Mouse (Mus musculus) neutrophil, adult 5-6 weeks (primary cell): ENCODE results near the gene Kcnh8. TPM values are rescaled to one million over a fixed set of nuclear protein-coding genes. Genes with fewer than 3 reads are reported as not detected.

Experiments
- ATAC-seq: fragments of 151-379, 151-347 bp; 2 replicates; pipeline ENCODE4 v1.8.0; 2017; ENCODE audit warnings: mild to moderate bottlenecking, moderate TSS enrichment; ENCODE audit not compliant: insufficient number of reproducible peaks, poor library complexity, low FRiP score, severe bottlenecking; ENCODE audit errors: extremely low read depth
- total RNA-seq: library from RNA; stranded (forward); fragments of 200-1000 nt; gene quantifications from 2 replicates; pipeline ENCODE4 v1.2.3, GENCODE M21; 2017

Gene Kcnh8
- total RNA-seq, 1 experiment from 2014 or later = not detected

DNA sequence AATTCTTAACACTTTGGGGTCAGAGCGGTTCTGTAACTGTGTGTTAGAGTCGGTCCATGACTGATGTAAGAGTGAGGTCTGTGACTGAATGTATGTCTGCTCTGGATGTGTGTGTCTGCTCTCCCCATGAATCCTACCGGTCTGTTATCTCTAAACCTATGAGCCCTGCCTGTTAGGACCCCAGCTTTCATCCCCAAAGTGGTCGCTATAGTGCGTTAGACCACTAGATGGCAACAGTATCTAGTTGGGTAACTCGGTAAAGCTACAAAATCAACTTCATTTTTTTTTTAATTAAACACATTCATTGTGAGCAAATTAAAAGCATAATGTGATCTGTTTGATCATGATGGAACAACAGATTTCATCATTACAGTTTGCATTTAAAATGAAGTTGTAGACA is 202.0 kb downstream of the Kcnh8 start:
- no peak for ATAC-seq

DNA sequence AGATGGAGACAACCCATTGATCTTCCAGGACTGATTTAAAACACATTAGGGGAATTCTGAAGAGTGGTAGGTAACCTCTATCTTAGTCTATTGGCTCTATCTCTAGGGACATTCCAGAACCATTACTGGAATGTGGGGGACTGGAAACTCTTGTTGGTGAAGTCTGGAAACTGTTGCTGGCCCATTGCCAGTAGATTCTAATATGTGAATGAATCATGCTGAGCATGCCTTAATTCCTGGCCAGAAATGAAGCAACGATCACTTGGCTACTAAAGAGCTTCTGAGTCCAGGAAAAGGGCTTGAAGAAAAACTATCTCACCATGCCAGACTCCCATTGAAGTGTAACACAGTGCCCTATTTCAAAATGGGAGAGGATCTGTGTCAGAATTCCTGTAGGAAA is 208.3 kb downstream of the Kcnh8 start:
- no peak for ATAC-seq

DNA sequence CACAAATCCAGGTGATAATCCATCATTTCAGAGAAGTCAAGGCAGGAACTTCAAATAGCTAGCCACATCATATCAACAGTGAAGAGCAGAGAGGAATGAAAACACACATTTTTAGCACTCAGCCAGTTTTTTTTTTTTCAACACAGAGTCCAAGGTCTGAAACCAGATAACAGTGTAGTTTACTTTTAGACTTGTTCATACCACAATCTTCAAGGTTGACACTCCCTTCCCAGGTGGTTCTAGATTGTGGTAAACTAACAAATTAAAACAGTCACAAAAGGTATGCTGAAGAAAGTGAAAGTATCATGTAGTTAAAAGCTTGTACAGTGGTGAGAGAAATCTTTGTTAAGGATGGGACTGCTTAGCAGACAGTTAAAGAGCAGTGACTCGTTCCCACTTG is 216.5 kb downstream of the Kcnh8 start:
- no peak for ATAC-seq

DNA sequence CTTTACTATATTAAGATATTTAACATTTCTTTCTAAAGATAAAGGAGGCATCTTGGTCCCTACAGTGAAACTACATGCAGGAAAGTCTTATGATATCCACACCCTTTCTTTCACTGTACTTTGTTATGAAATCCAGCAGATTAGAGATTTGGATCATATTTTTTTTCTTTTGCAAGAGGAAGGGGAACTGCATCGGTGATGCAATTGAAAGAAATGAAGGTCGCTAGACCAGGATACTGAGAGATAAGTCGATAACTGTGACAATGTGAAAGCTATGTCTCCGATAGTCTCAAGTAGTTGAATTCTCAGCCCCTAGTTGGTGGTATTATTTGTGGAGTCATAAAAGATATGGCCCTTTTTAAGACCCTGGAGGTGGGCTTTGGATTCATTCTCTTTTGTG is 227.2 kb downstream of the Kcnh8 start:
- ATAC-seq = no peak

DNA sequence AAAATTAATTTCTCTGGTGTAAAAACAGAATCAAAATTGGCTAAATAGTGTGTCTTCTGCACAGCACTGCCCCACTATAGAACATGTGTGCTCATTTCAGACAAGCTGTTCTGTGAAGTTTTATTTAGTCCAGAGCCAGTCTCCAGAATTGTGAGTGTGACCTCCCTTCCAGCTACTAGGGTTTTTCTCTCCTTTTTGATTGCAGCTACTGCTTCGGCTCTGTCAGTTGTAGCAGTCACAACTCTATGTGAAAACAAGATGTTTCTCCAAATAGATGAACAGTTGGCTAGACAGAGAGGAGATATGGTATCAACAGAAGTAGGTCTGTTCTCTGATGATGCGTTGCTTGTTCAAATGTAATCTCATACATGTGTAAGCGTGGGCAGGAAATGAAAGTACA is 270.7 kb downstream of the Kcnh8 start:
- no peak for ATAC-seq

DNA sequence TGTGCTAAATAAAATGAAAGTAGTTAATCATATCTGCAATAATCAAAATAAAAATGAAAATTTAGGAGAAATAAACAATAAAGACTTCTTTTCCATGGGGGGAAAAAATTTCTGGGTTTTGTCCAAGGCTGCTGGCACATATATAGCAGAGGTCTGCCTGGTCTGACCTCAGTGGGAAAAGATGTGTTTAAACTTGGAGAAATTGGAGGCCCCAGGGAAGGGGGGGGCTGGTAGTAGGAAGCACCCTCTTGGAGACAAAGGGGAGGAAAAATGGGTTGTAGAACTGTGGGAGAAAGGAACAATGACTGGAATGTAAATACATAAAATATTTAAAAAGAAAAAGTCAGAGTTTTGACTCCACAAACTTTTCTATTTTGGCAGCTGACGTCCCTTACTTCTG is 276.5 kb downstream of the Kcnh8 start:
- no peak for ATAC-seq

DNA sequence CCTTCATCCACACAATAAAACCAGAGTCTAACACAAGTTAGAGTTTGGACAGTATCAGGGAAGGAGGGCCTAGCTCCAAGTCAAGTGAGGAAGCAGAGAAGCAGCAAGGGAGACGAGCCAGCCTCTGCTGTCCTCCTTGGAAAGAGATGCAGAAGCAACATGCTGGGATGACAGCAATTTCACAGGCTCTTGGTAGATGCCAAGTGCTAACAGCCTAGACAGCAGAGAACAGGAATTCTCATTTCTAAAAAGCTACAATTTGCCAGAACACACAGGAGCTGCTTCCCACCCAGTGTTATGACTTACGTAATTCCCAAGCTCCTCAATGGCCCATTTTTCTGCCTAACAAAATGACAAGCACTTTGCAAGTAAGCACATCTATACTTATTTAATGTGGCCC is 277.5 kb downstream of the Kcnh8 start:
- ATAC-seq = no peak

DNA sequence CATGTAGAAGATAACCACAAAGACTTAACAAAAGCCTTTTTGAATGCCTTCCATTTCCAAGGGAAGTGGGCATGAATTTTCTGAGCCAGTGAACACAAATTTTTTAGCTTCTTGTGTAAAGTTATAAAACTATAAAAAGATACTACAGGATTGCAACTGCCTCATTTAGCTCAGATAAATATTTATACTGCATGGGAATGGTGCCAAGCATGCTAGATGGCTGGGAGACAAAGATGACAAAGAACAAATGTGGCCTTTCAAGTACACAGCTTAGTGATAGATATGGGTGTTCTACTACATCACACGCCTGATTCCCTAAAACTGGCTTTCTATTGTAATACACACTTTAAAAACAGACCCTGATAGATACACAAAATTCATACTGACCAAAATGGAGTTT is 282.7 kb downstream of the Kcnh8 start:
- ATAC-seq = no peak

DNA sequence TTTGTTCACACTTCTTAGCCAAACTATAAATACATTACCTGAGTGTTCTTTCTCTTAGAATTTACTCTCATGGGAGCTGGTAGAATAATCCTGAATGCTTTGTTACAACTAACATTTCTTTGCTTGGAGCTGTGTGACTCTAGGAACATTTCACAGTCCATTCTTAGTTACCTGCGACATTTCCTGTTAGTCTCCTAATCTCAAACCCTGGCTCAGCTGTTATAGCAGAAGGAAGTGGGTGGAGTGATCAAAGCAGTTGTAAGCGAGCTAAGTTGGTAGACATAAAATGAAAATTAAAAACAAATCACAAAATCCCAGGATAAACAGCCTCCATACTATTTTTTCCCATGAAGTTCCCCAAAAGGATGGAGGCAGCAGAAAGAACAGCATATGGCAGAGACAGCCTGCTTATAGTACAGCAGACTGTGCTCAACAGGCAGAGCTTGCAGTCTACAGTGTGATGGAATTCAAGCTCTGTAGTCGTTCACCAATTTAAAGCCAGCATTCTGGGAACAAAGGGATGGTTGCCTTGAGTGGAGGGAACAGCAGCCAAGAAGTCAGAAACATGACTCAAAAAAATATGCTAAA is 318.1 kb downstream of the Kcnh8 start:
- ATAC-seq = no peak

DNA sequence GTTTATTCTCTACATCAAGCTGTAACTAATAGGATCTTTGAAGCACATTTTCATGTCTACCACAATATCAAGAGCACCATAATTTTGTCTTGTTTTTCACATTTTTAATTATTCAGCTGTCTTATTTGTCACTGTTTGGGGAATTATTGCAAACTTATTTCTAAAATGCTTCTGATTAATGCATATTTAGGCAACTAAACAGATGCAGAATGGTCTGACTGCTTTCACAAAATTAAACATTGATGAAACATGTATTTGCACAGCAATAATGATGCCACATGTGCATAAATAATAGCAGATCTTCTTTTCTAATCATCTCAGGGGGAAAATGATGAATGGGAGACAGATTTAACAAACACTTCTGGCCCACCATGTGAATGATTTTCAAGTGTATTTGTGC is 341.5 kb downstream of the Kcnh8 start:
- ATAC-seq = no peak

DNA sequence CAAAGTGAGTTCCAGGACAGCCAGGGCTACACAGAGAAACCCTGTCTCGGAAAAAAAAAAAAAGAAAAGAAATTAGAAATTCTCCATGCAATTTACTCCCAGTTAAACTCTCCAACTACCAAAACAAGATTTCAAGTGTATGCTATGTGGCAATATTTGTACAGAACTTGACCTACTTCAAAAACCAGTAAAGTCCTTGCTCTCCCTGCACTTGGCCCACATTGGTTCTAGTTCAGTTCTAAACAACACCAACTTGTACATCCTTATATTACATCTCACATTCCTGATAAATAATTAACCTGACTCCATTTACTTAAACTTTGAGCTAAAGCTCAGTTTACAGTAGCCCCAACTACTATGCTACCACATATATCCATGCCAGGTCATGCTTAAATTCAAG is 370.2 kb downstream of the Kcnh8 start:
- no peak for ATAC-seq

DNA sequence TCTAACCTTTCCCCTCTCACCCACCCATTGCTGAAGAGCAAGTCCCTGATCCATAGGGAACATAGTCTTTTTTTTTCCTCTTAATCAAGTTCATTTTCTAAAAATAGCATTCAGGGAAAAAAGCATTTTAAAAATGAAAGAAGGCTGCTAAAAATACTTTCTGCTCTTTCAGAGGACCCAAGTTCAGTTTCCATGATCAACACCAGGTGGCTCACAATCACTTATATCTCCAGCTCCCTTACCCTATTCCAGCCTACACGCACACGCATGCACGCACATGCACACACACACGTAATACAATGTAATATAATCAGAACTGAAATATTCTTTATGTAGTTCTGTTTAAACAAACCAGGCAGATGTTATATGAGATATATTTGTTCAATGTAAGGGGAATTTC is 378.4 kb downstream of the Kcnh8 start:
- ATAC-seq = no peak
